Mouse (Mus musculus): Measurements from ENCODE around the gene Plxna2.

DNA sequence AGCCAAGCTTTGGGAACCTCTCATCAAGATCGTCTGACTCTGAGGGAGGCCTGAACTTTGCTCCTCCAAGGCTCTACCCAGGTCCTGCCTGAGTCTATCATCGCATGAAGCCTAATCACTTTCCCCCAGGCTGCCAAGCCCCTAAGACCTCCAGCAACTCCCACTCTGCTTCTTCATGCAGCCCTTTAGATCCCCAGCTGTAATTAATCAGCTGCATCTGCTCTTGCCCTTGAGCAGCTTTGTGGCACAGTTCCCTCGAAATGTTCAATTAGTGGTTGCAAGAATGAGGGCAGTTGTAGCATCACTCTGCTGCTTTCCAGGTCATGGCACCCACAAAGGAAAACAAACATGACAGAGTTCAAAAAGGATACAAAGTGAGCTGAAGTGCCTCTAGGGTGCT, 155.9 kb downstream of the Plxna2 start:
- TF ChIP-seq POLR2A (IDR thresholded peaks at IDR 0.05; ENCODE audit: insufficient read depth, low read length) (no peak), EP300 (IDR thresholded peaks at IDR 0.05; ENCODE audit: insufficient read depth, low read depth, low read length) (no peak), CTCF (IDR thresholded peaks at IDR 0.05; ENCODE audit: low read depth, low read length) (no peak)
